ENCODE assay signal across 12 mouse cellular contexts in genomic region chr9:53264387-53264786, GRCm38 (mm10). TPM values are rescaled to one million over a fixed set of nuclear protein-coding genes. Genes with fewer than 3 reads are reported as not detected.
DNase-seq lines count a peak whose midpoint lies in the region; ATAC-seq and TF ChIP-seq lines count a peak whose summit lies in the region.
"Had no signal": no experiment of that assay in that cellular context is flagged by ENCODE, and none has a peak within 500 bp of the region (broad histone marks: within the 10 kb centered on the region; RNA-seq: fewer than 3 reads in every experiment).

No protein-coding gene starts in this region.

- H3K9me3 ChIP-seq in lung, postnatal 0 days (ENCODE audit: low read length), result no peaks in the 10 kb centered on the region
- H3K9me3 ChIP-seq: hindbrain, embryonic 13.5 days had no signal

- peaks cover 7% of the 10 kb centered on the region for H3K4me1 ChIP-seq in embryonic fibroblast, embryonic 13.5 days (ENCODE audit: control insufficient read depth, insufficient read depth, low read length)
- 0 out of 2 replicates have a peak, but pooled peaks cover 5% of the 10 kb centered on the region for H3K4me1 ChIP-seq in lung, postnatal 0 days (ENCODE audit: insufficient read depth, low read depth, low read length)
- H3K4me1 ChIP-seq: hindbrain, embryonic 13.5 days had no signal

- peak; percentile 26 for DNase-seq in kidney, adult 11 months
- no peak for DNase-seq in kidney, adult 18-20 months
- DNase-seq in NIH3T3 (ENCODE audit: low read depth), result peak; percentile 85
- peak; percentile 91 for DNase-seq in lung, postnatal 0 days (ENCODE audit: low spot score)
- no peak for DNase-seq in right cerebral cortex, adult 18-20 months
- no peak for DNase-seq in gastrocnemius, adult 2 months
- DNase-seq: cerebellum, postnatal 14 days; spleen, adult 18-20 months; thymus, postnatal 36 days had no signal

- H3K9ac ChIP-seq in lung, postnatal 0 days (replicated peaks; ENCODE audit: low read depth), result no peak overlapping the region
- H3K9ac ChIP-seq: hindbrain, embryonic 13.5 days had no signal

- H3K27ac ChIP-seq in embryonic fibroblast, embryonic 13.5 days (ENCODE audit: insufficient read depth, low read length), result peak overlapping the region; percentile 46
- peak overlapping the region; percentile 20 for H3K27ac ChIP-seq in lung, postnatal 0 days (ENCODE audit: low read length)
- no peak overlapping the region for H3K27ac ChIP-seq in gastrocnemius, adult 2 months
- H3K27ac ChIP-seq: hindbrain, embryonic 13.5 days; layer of hippocampus, adult 2 months had no signal

- no peak for TF ChIP-seq CTCF in embryonic fibroblast, embryonic 13.5 days (IDR thresholded peaks at IDR 0.05; ENCODE audit: borderline replicate concordance, insufficient read depth, low read length)
- TF ChIP-seq CTCF in lung, postnatal 0 days (IDR thresholded peaks at IDR 0.05), result no peak
- TF ChIP-seq CTCF in gastrocnemius, adult 2 months (IDR thresholded peaks at IDR 0.05), result no peak

- no peak overlapping the region for H3K4me3 ChIP-seq in embryonic fibroblast, embryonic 13.5 days (ENCODE audit: insufficient read depth, low read length)
- no peak overlapping the region for H3K4me3 ChIP-seq in lung, postnatal 0 days (ENCODE audit: low read depth, low read length)
- no peak overlapping the region for H3K4me3 ChIP-seq in gastrocnemius, adult 2 months
- H3K4me3 ChIP-seq: hindbrain, embryonic 13.5 days; layer of hippocampus, adult 2 months had no signal

- peak; percentile 96 for TF ChIP-seq EP300 in lung, postnatal 0 days (IDR thresholded peaks at IDR 0.05)

- ATAC-seq in lung, postnatal 0 days, result peak; percentile 80

- H3K4me2 ChIP-seq in lung, postnatal 0 days (replicated peaks; ENCODE audit: low read depth, low read length), result no peak overlapping the region
- H3K4me2 ChIP-seq: hindbrain, embryonic 13.5 days had no signal

- 35% methylated on average over 4 of the region's 4 CpGs for WGBS in lung, postnatal 0 days

- no peaks in the 10 kb centered on the region for H3K27me3 ChIP-seq in lung, postnatal 0 days (replicated peaks; ENCODE audit: insufficient read depth, low read length)
- H3K27me3 ChIP-seq: hindbrain, embryonic 13.5 days had no signal

- intact Hi-C loops in gastrocnemius, adult 2 months (cut with DNase I), result loop anchor here (10.0 kb wide), 1 partner anchor 80 kb away; no protein-coding TSS in a partner anchor

- no peak for TF ChIP-seq POLR2A in embryonic fibroblast, embryonic 13.5 days (IDR thresholded peaks at IDR 0.05; ENCODE audit: low read depth, low read length)

- no peaks in the 10 kb centered on the region for H3K36me3 ChIP-seq in lung, postnatal 0 days (ENCODE audit: insufficient read depth, low read length)
- H3K36me3 ChIP-seq: hindbrain, embryonic 13.5 days had no signal

RNA-seq across cellular contexts. Expression of gene Ddx10, which starts 16.5 kb away (rescaled TPM):
- polyA plus RNA-seq in embryonic fibroblast, embryonic 13.5 days (2011; ENCODE audit: insufficient read length, low read depth, missing spikeins), result 21.1 and 22.9 TPM in 2 replicates
- 14.2 and 16.5 TPM in 2 replicates for polyA plus RNA-seq in lung, postnatal 0 days (2015; fragmentation: Nextera tagmentation; extraction: Ambion mirVana)
- 10 to 100 TPM in 1 of 2 experiments, 1 to 10 TPM in 1; 9.9 to 10.7 TPM for total RNA-seq in gastrocnemius, adult 2 months (2021)

RNA-seq across cellular contexts. Expression of gene Exph5, which starts 37.1 kb away (rescaled TPM):
- not detected in 2 replicates for polyA plus RNA-seq in embryonic fibroblast, embryonic 13.5 days (2011; ENCODE audit: insufficient read length, low read depth, missing spikeins)
- polyA plus RNA-seq in lung, postnatal 0 days (2015; fragmentation: Nextera tagmentation; extraction: Ambion mirVana), result 7.2 and 8.1 TPM in 2 replicates
- 1 to 10 TPM in 1 of 2 experiments, under 1 TPM in 1; 0.67 to 1.6 TPM for total RNA-seq in gastrocnemius, adult 2 months (2021)

Comparison
In these comparisons a context has a peak if more than half of its experiments do, and no peak if none do; other contexts are left out.
1. DNase-seq: peak in kidney, adult 11 months (single experiment), NIH3T3 (single experiment) and lung, postnatal 0 days (single experiment); none in kidney, adult 18-20 months (single experiment), right cerebral cortex, adult 18-20 months (single experiment) and gastrocnemius, adult 2 months (single experiment).